Mouse (Mus musculus): ENCODE measurements around the gene Epha5.

DNA sequence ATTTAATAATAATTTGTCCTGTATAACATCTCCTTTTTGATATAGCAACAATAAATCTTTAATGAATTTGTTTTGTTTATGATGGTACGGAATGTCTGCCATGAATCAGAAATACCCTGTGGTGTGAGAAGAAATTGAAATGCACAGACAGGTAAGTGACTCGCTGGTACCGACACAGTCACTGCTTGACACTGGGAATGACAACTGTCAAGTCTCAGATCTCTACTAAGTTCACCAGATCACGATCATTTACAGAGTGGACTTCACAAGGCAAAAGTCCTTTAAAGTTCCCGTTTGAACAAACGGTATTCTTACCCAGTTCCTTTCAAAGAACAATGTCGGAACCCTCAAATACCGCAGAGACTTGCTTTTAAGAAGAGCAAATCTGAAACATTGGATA lies 233.0 kb downstream of the Epha5 start:
- TF ChIP-seq CTCF (IDR thresholded peaks at IDR 0.05; ENCODE audit: extremely low read depth, insufficient read length, insufficient replicate concordance, low read depth, low read length) (no peak), POLR2A (IDR thresholded peaks at IDR 0.05; ENCODE audit: low read depth, low read length) (no peak)
